Mouse (Mus musculus) liver, postnatal 0 days (tissue): ENCODE data around the gene Plet1.

Source experiments
- CTCF ChIP-seq: sonication (generic); IDR thresholded peaks from 2 replicates; pipeline ENCODE4 v1.5.1; 2016; ENCODE audit warnings: antibody characterized with exemption, low read depth
- EP300 ChIP-seq: IDR thresholded peaks from 2 replicates; pipeline ENCODE4 v1.6.1; 2016; ENCODE audit warnings: antibody characterized with exemption, low read depth, mild to moderate bottlenecking

DNA sequence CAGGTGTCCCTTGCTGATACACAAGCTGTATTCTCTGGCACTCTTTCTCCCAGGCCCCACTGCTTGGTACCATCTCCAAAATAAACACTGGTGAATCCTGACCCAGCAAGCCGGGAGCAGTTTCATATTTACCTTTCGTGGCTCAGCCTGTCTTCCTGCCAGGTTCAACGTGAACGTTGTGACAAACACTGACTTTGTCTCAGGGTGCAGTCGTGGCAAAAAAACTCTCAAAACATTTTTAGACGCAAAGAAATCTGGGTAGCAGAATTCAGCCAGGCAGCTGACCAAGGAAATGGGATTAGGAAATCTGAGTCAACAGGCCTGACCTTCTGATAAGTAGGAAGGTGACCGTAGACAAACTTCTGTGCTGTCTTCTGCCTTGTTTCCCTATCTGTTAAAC lies 13.2 kb downstream of the Plet1 start:
- TF ChIP-seq CTCF (no peak), EP300 (no peak)
